Mouse (Mus musculus) heart, embryonic 14.5 days (tissue): ENCODE data around the gene Ndrg4. TPM values are rescaled to one million over a fixed set of nuclear protein-coding genes. Genes with fewer than 3 reads are reported as not detected.

ENCODE experiments used
- microRNA-seq: library from miRNA; unstranded; fragments of <30 nt; microRNA quantifications from one replicate; pipeline ENCODE4, GENCODE M21; 2016
- polyA plus RNA-seq: library from polyadenylated mRNA; unstranded; fragments of >200 nt; fragmentation: Nextera tagmentation; extraction: Ambion mirVana; gene quantifications from 2 replicates; pipeline ENCODE4 v1.2.1, GENCODE M21; 2014

Gene Ndrg4
- polyA plus RNA-seq, 1 experiment from 2014 or later, result 309 TPM

Small RNA genes lying within 50 kb of the gene (microRNA-seq; reads per million reads assigned to microRNA genes)
- gene Mir7073, result 2.5 reads per million

Other genes with a start within 250 kb of the Ndrg4 start
- 184 and 195 TPM in 2 replicates for gene Cfap20, start 242.1 kb upstream of the Ndrg4 start, polyA plus RNA-seq
- 16.7 and 17.4 TPM in 2 replicates for gene Csnk2a2, start 186.9 kb upstream of the Ndrg4 start, polyA plus RNA-seq
- gene Ccdc113, start 142.9 kb upstream of the Ndrg4 start, polyA plus RNA-seq, result 2.4 and 2.8 TPM in 2 replicates
- not detected in 2 replicates for gene Prss54, start 100.6 kb upstream of the Ndrg4 start, polyA plus RNA-seq
- gene Gins3, start 43.5 kb upstream of the Ndrg4 start, polyA plus RNA-seq, result 13.8 and 13.9 TPM in 2 replicates
- gene Setd6, start 38.9 kb downstream of the Ndrg4 start, polyA plus RNA-seq, result 16.1 and 17.7 TPM in 2 replicates
- gene Cnot1, start 130.5 kb downstream of the Ndrg4 start, polyA plus RNA-seq, result 83.1 and 92.4 TPM in 2 replicates
- 265 and 287 TPM in 2 replicates for gene Sap18b, start 148.4 kb downstream of the Ndrg4 start, polyA plus RNA-seq
- gene Slc38a7, start 176.6 kb downstream of the Ndrg4 start, polyA plus RNA-seq, result 12.1 and 12.9 TPM in 2 replicates
- gene Got2, start 211.6 kb downstream of the Ndrg4 start, polyA plus RNA-seq, result 131 and 160 TPM in 2 replicates